Mouse (Mus musculus) small intestine, adult 2 months (tissue): Measurements from ENCODE around the gene Lpp.

Source experiments
- CTCF ChIP-seq: fragments of 200-500 bp; IDR thresholded peaks from 2 replicates; pipeline ENCODE4 v1.5.1; 2012; ENCODE audit warnings: low read depth, mild to moderate bottlenecking, control low read depth, inconsistent platforms, low read length, moderate library complexity, mixed read lengths; ENCODE audit not compliant: insufficient replicate concordance, insufficient read length; ENCODE audit errors: extremely low read depth
- POLR2A ChIP-seq: fragments of 200-500 bp; IDR thresholded peaks from 2 replicates; pipeline ENCODE4 v1.6.1; 2012; ENCODE audit warnings: low read depth, mild to moderate bottlenecking, control low read depth, inconsistent platforms, low read length, moderate library complexity

DNA sequence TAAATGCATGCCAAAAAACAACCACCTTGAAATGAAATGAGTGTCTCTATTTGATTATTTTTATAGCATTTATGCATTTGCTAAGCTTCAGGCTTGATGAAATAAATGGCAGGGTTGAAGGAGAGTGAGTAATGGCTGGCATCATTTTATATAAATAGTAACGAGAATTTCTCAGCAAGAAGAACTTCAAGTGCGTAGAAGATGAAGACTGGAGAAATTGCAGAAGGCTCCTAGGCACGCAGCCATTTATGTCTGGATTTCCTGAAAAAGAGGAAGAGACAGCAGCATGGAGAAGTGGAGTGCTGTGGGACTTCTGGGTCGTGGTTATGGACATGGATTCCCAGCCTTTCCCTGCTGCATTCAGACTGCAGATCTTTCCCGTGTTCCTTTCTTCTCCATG lies 259.7 kb downstream of the Lpp start:
- TF ChIP-seq CTCF (no peak), POLR2A (no peak)
